Mouse (Mus musculus) lung, postnatal 0 days (tissue): ENCODE data around the gene 2700081O15Rik.

Experiments used
- CTCF ChIP-seq: IDR thresholded peaks from 2 replicates; pipeline ENCODE4 v1.5.1; 2016; ENCODE audit warnings: antibody characterized with exemption, mild to moderate bottlenecking
- EP300 ChIP-seq: IDR thresholded peaks from 2 replicates; pipeline ENCODE4 v1.6.1; 2016; ENCODE audit warnings: antibody characterized with exemption, mild to moderate bottlenecking, control low read depth

DNA sequence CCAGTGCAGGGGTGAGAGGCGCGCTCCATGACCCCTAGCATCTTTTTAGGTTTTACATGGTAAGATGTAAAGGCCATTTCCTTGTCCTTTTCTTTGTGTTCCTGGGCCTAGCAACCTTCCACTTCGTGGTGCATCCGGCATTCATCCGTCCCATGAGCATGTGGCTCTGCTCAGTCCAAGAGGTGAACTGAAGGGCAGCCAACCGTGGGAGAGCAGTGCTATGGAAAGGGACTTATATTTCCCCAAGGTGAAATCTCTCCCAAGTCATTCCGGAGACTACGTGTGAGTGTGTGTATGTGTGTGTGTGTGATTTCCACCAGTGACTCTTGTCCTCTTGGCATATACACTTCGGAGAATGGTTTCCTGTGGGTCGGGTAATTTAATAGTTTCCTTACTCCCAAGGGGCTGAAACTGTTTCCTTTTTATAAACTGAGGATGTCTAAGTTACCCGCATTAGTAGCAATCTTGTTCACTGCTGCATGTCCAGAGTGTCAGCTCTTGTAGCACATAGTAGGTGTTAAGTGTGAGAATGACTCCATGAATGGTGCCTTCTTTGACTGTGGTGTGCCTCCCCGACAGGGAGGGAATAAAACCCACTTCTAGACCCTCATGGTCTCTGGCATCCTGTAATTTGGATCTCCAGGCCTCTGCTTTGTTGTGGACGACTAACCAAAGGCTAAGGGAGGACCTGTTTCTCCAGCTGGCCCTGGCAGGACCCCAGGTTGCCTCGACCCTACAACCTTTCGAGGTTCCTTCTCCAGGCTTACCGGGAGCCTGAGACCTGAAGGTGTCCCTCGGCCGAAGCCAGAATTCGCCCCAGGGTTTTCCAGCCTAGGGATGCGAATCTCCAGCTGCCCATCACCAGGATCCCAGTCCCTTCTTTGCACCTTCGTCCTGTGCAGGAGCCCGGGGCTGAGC is 1.2 kb upstream of the 2700081O15Rik start:
- TF ChIP-seq CTCF (no peak), EP300 (no peak)
